Mouse (Mus musculus): ENCODE data around the gene Anks4b.

DNA sequence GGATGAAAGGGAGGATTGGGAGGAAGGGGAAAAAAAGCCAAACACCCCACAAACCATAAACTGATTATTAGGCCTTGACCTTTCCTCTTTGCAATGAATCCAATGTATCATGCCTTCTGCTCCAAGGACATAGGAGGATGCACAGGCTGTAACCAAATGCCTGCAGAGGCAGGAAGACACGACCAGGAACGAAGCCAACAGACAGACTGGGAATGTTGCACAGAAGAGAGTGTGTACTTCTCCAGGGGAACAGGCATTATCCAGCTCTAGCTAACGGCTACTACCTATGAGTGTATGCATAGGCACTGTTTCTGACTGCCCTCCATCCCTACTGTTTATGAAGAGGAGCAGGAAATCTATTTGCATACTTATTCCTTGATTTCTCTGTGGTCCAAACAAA lies 18.5 kb downstream of the Anks4b start:
- TF ChIP-seq POLR2A (IDR thresholded peaks at IDR 0.05; ENCODE audit: extremely low read depth, insufficient read depth, low read length): no peak
- no peak for TF ChIP-seq CTCF (IDR thresholded peaks at IDR 0.05; ENCODE audit: low read depth, low read length)
